In the genomic region with DNA sequence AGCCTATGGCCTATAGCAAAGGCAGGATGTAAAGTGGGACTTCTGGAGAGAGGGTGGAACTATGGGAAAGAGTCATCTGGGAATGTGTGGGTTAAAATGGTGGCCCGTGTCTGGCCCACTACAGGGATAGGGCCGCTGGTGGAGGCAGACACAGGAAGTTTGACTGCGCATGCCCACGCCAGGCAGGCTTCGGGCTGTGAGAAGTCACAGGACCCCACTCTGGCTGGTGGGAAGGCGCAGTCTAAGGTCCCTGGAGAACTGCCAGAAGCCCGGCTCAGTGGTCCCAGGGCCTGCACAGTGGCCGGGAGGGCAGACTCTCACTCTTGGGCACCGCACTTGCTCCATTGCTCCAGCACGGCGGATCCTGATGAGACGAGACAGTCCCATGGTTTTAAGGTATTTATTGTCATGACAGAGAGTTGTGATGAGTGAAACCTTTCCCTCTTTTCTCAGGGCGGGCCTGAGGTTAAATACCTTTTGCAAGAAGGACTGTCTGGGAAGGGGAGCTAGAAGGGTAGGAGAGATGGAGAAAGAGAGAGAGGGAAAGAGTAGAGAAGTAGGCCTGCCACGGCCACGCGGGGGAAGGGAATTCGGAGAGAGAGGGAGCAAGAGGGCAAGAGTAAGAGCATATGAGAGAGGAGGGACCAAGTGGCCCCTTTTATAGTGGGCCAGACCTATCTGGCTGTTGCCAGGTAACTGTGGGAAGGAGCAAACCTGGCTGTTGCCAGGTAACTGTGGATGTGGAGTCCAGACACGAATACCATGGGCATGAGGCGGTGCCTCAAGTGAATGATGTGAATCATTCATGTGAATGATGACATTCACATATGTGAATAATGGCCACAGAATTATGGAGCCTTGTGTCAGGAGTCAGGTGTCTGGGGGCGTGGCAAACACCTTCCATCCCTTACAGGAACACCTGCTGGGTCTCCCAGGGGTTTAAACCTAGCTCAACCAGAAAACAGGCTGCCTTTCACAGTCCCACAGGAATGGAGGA, we compare ENCODE assay signal across 15 mouse cellular contexts. TPM values are rescaled to one million over a fixed set of nuclear protein-coding genes. Genes with fewer than 3 reads are reported as not detected.
DNase-seq lines count a peak whose midpoint lies in the region; ATAC-seq lines count a peak whose summit lies in the region.
"Had no signal": no experiment of that assay in that cellular context is flagged by ENCODE, and none has a peak within 500 bp of the region (broad histone marks: within the 10 kb centered on the region; RNA-seq: fewer than 3 reads in every experiment).

No protein-coding gene starts in this region.

- 0 out of 2 replicates have a peak overlapping the region, but pooled peaks have one; percentile 19 for H3K4me2 ChIP-seq in hindbrain, embryonic 15.5 days
- H3K4me2 ChIP-seq in hindbrain, embryonic 16.5 days (ENCODE audit: low read length), result no peak overlapping the region
- 0 out of 2 replicates have a peak overlapping the region, but pooled peaks have one; percentile 20 for H3K4me2 ChIP-seq in stomach, embryonic 14.5 days (replicated peaks; ENCODE audit: low read depth, low read length)
- H3K4me2 ChIP-seq: heart, embryonic 12.5 days had no signal

- H3K27me3 ChIP-seq in hindbrain, embryonic 15.5 days, result no peaks in the 10 kb centered on the region
- no peaks in the 10 kb centered on the region for H3K27me3 ChIP-seq in hindbrain, embryonic 16.5 days (replicated peaks; ENCODE audit: control insufficient read depth, insufficient read depth, low read length)
- H3K27me3 ChIP-seq in stomach, embryonic 14.5 days (ENCODE audit: control insufficient read depth, insufficient read depth, low read length), result no peaks in the 10 kb centered on the region
- H3K27me3 ChIP-seq: heart, embryonic 12.5 days had no signal

- 84% methylated on average over 20 of the region's 20 CpGs for WGBS in hindbrain, embryonic 15.5 days
- WGBS in hindbrain, embryonic 16.5 days, result 78% methylated on average over 20 of the region's 20 CpGs
- WGBS in stomach, embryonic 14.5 days, result 67% methylated on average over 20 of the region's 20 CpGs

- no peaks in the 10 kb centered on the region for H3K4me1 ChIP-seq in hindbrain, embryonic 15.5 days (replicated peaks)
- H3K4me1 ChIP-seq in hindbrain, embryonic 16.5 days (ENCODE audit: control insufficient read depth, insufficient read depth, low read depth, low read length), result no peaks in the 10 kb centered on the region
- 0 out of 2 replicates have a peak, but pooled peaks cover 3% of the 10 kb centered on the region for H3K4me1 ChIP-seq in stomach, embryonic 14.5 days (ENCODE audit: control insufficient read depth, insufficient read depth, low read length)
- H3K4me1 ChIP-seq: heart, embryonic 12.5 days had no signal

- H3K9me3 ChIP-seq in hindbrain, embryonic 15.5 days, result no peaks in the 10 kb centered on the region
- no peaks in the 10 kb centered on the region for H3K9me3 ChIP-seq in hindbrain, embryonic 16.5 days (ENCODE audit: control insufficient read depth, low read length)
- H3K9me3 ChIP-seq in stomach, embryonic 14.5 days (ENCODE audit: control insufficient read depth, low read depth, low read length), result no peaks in the 10 kb centered on the region
- H3K9me3 ChIP-seq: heart, embryonic 12.5 days had no signal

- no peaks in the 10 kb centered on the region for H3K36me3 ChIP-seq in hindbrain, embryonic 15.5 days
- no peaks in the 10 kb centered on the region for H3K36me3 ChIP-seq in hindbrain, embryonic 16.5 days (ENCODE audit: control insufficient read depth, insufficient read depth, low read length)
- H3K36me3 ChIP-seq in stomach, embryonic 14.5 days (ENCODE audit: control insufficient read depth, insufficient read depth, low read length), result no peaks in the 10 kb centered on the region
- H3K36me3 ChIP-seq: heart, embryonic 12.5 days had no signal

- DNase-seq in ES-CJ7 (ENCODE audit: low read depth, low spot score), result peak; percentile 65
- peak; percentile 21 for DNase-seq in brain, adult 2 months (ENCODE audit: low read depth, low spot score)
- no peak for DNase-seq in adrenal gland, adult 2 months
- DNase-seq in thymus, postnatal 36 days, result no peak
- DNase-seq: cerebellum, postnatal 10 days; kidney, postnatal 25 days; liver, postnatal 0 days; thymus, postnatal 4 days had no signal

- H3K27ac ChIP-seq in hindbrain, embryonic 15.5 days (replicated peaks), result no peak overlapping the region
- H3K27ac ChIP-seq in hindbrain, embryonic 16.5 days (ENCODE audit: low read depth, low read length), result no peak overlapping the region
- no peak overlapping the region; the same call in 1 of the 2 replicates for H3K27ac ChIP-seq in stomach, embryonic 14.5 days (ENCODE audit: low read length)

- no peak for ATAC-seq in hindbrain, embryonic 15.5 days (ENCODE audit: low FRiP score, low read depth)
- no peak for ATAC-seq in hindbrain, embryonic 16.5 days
- no peak for ATAC-seq in stomach, embryonic 14.5 days (ENCODE audit: insufficient number of reproducible peaks, insufficient read depth, low FRiP score, low read depth)
- ATAC-seq: activated CD4-positive, CD25-positive, alpha-beta regulatory T cell, adult 4 months; liver, postnatal 0 days had no signal

- no peak overlapping the region for H3K4me3 ChIP-seq in hindbrain, embryonic 15.5 days
- no peak overlapping the region for H3K4me3 ChIP-seq in hindbrain, embryonic 16.5 days (ENCODE audit: low read length)
- H3K4me3 ChIP-seq in stomach, embryonic 14.5 days (ENCODE audit: low read depth, low read length), result no peak overlapping the region
- H3K4me3 ChIP-seq: heart, embryonic 12.5 days; myocyte had no signal

- H3K9ac ChIP-seq in hindbrain, embryonic 15.5 days, result no peak overlapping the region
- H3K9ac ChIP-seq in hindbrain, embryonic 16.5 days (ENCODE audit: low read depth, low read length), result no peak overlapping the region
- no peak overlapping the region for H3K9ac ChIP-seq in stomach, embryonic 14.5 days (replicated peaks; ENCODE audit: low read depth, low read length)
- H3K9ac ChIP-seq: heart, embryonic 12.5 days; liver, postnatal 0 days had no signal

RNA-seq across cellular contexts. Expression of a gene that starts 11.6 kb away (rescaled TPM):
- polyA plus RNA-seq in hindbrain, embryonic 15.5 days (2015; fragmentation: Nextera tagmentation; extraction: Ambion mirVana), result 49.2 and 51.0 TPM in 2 replicates
- polyA plus RNA-seq in hindbrain, embryonic 16.5 days (2015; fragmentation: Nextera tagmentation; extraction: Ambion mirVana), result 48.2 and 51.4 TPM in 2 replicates
- polyA plus RNA-seq in stomach, embryonic 14.5 days (2014; fragmentation: Nextera tagmentation; extraction: Ambion mirVana), result 58.5 and 59.3 TPM in 2 replicates
- total RNA-seq in adrenal gland, adult 2 months (2021), result 10 to 100 TPM; 60.4 to 65.2 TPM
- 46.0 and 61.1 TPM in 2 replicates for polyA plus RNA-seq in adrenal gland, adult 2 months (2012; rRNA removed)

RNA-seq across cellular contexts. Expression of a gene that starts 13.4 kb away (rescaled TPM):
- polyA plus RNA-seq in hindbrain, embryonic 15.5 days (2015; fragmentation: Nextera tagmentation; extraction: Ambion mirVana), result 2.8 and 3.6 TPM in 2 replicates
- polyA plus RNA-seq in hindbrain, embryonic 16.5 days (2015; fragmentation: Nextera tagmentation; extraction: Ambion mirVana), result 3.0 and 4.5 TPM in 2 replicates
- 1.1 and 1.4 TPM in 2 replicates for polyA plus RNA-seq in stomach, embryonic 14.5 days (2014; fragmentation: Nextera tagmentation; extraction: Ambion mirVana)
- 1 to 10 TPM in 1 of 2 experiments, under 1 TPM in 1; 0.76 to 1.5 TPM for total RNA-seq in adrenal gland, adult 2 months (2021)
- polyA plus RNA-seq in adrenal gland, adult 2 months (2012; rRNA removed), result not detected in 2 replicates
- total RNA-seq: megakaryocyte-erythroid progenitor cell, adult 5-6 weeks had no signal
- polyA plus RNA-seq: liver, postnatal 0 days had no signal

RNA-seq across cellular contexts. Expression of a gene that starts 17.2 kb away (rescaled TPM):
- 1.1 and 2.2 TPM in 2 replicates for polyA plus RNA-seq in hindbrain, embryonic 15.5 days (2015; fragmentation: Nextera tagmentation; extraction: Ambion mirVana)
- polyA plus RNA-seq in hindbrain, embryonic 16.5 days (2015; fragmentation: Nextera tagmentation; extraction: Ambion mirVana), result 1.7 and 2.0 TPM in 2 replicates
- polyA plus RNA-seq in stomach, embryonic 14.5 days (2014; fragmentation: Nextera tagmentation; extraction: Ambion mirVana), result 2.9 and 3.1 TPM in 2 replicates
- total RNA-seq in adrenal gland, adult 2 months (2021), result 1 to 10 TPM; 3.7 to 4.6 TPM
- polyA plus RNA-seq in adrenal gland, adult 2 months (2012; rRNA removed), result 1.6 and 3.6 TPM in 2 replicates
- total RNA-seq: megakaryocyte-erythroid progenitor cell, adult 5-6 weeks had no signal
- polyA plus RNA-seq: activated CD4-positive, CD25-positive, alpha-beta regulatory T cell, adult 4 months; myocyte had no signal

RNA-seq across cellular contexts. Expression of a gene that starts 26.4 kb away (rescaled TPM):
- polyA plus RNA-seq in hindbrain, embryonic 15.5 days (2015; fragmentation: Nextera tagmentation; extraction: Ambion mirVana), result 2.6 and 2.7 TPM in 2 replicates
- polyA plus RNA-seq in hindbrain, embryonic 16.5 days (2015; fragmentation: Nextera tagmentation; extraction: Ambion mirVana), result 2.5 and 2.6 TPM in 2 replicates
- polyA plus RNA-seq in stomach, embryonic 14.5 days (2014; fragmentation: Nextera tagmentation; extraction: Ambion mirVana), result 6.6 and 7.5 TPM in 2 replicates
- total RNA-seq in adrenal gland, adult 2 months (2021), result 1 to 10 TPM in 1 of 2 experiments, not detected in 1; 2.2 TPM
- 0.42 TPM in 1 of 2 replicates, not detected in the other for polyA plus RNA-seq in adrenal gland, adult 2 months (2012; rRNA removed)
- total RNA-seq: megakaryocyte-erythroid progenitor cell, adult 5-6 weeks had no signal
- polyA plus RNA-seq: activated CD4-positive, CD25-positive, alpha-beta regulatory T cell, adult 4 months; heart, embryonic 12.5 days; myocyte had no signal

RNA-seq across cellular contexts. Expression of a gene that starts 32.9 kb away (rescaled TPM):
- 16.3 and 17.4 TPM in 2 replicates for polyA plus RNA-seq in hindbrain, embryonic 15.5 days (2015; fragmentation: Nextera tagmentation; extraction: Ambion mirVana)
- polyA plus RNA-seq in hindbrain, embryonic 16.5 days (2015; fragmentation: Nextera tagmentation; extraction: Ambion mirVana), result 14.5 and 17.4 TPM in 2 replicates
- polyA plus RNA-seq in stomach, embryonic 14.5 days (2014; fragmentation: Nextera tagmentation; extraction: Ambion mirVana), result 4.4 and 4.7 TPM in 2 replicates
- total RNA-seq in adrenal gland, adult 2 months (2021), result 1 to 10 TPM; 3.7 to 7.7 TPM
- polyA plus RNA-seq in adrenal gland, adult 2 months (2012; rRNA removed), result 2.9 and 3.5 TPM in 2 replicates
- polyA plus RNA-seq: myocyte had no signal

Comparison
In these comparisons a context has a peak if more than half of its experiments do, and no peak if none do; other contexts are left out.
1. DNase-seq: peak in ES-CJ7 (single experiment) and brain, adult 2 months (single experiment); none in adrenal gland, adult 2 months (single experiment) and thymus, postnatal 36 days (0 of 2).